Mouse (Mus musculus): Measurements from ENCODE around the gene Gm9844. TPM values are rescaled to one million over a fixed set of nuclear protein-coding genes. Genes with fewer than 3 reads are reported as not detected.
A peak's percentile ranks its signal among the peaks of the same experiment; 100 is the strongest.

The Gm9844 gene
- polyA plus RNA-seq, 2 experiments: 1.3 to 1.5 TPM

DNA sequence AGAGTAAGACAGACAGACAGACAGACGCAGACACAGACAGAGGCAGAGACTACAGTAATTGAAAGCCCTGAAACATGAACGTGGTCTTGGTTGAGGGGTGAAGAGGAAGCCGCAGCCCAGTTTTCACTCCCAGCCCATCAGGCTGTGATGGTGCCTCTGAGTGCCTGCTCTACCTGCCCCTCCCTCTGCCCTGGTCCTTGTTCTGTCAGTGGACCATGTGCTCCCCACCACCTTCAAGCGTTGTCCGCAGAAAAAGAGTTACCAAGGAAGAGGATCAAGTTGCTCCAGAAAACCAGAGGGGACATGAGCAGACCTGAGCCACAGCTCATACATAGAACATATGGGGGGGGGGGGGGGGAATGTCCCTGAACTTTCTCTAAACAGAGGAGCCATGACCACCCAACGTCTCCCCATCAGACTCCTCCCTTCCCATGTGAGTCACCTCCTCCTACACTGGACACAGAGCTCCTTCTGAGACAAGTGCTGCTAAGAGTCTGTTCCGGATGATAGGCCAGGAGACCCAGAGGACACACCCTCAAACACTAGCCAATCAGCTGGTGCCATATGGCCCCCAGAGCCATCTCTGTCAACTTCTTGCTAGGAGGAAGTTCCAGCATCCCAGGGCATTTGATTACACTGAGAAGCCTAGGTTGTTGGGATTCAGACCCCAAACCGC is 9.3 kb upstream of the Gm9844 start:
- Histone ChIP-seq H3K4me1 (replicated peaks; ENCODE audit: control insufficient read depth in 2 of 2, insufficient read depth in 2 of 2, low read length in 1 of 2) (peaks cover 39 to 49% of the 10 kb centered on the region in 2 experiments), H3K36me3 (replicated peaks; ENCODE audit: control insufficient read depth, insufficient read depth, low read depth) (no peaks in the 10 kb centered on the region), H3K27ac (peak overlapping the region; percentile 95), H3K9me3 (ENCODE audit: control insufficient read depth, low read length) (no peaks in the 10 kb centered on the region), H3K4me2 (ENCODE audit: low read depth) (peak overlapping the region; percentile 56), H3K27me3 (ENCODE audit: control insufficient read depth, insufficient read depth, low read length) (no peaks in the 10 kb centered on the region), H3K9ac (replicated peaks) (peak overlapping the region; percentile 49), H3K4me3 (ENCODE audit: insufficient read depth in 1 of 2, low read depth in 2 of 2, low read length in 2 of 2) (peak overlapping the region; percentile 53 to 57)
- ATAC-seq (ENCODE audit: insufficient read depth) (peak; percentile 93), DNase-seq (ENCODE audit: low read depth in 3 of 3, low spot score in 3 of 3) (peak; percentile 91 to 93 (median 92))
- 34% methylated on average over 8 of the region's 8 CpGs for WGBS (ENCODE audit: insufficient replicate concordance)
- peak; percentile 87 for TF ChIP-seq EP300 (IDR thresholded peaks at IDR 0.05; ENCODE audit: low read depth)
- TF ChIP-seq CTCF (IDR thresholded peaks at IDR 0.05; ENCODE audit: low read depth): no peak

DNA sequence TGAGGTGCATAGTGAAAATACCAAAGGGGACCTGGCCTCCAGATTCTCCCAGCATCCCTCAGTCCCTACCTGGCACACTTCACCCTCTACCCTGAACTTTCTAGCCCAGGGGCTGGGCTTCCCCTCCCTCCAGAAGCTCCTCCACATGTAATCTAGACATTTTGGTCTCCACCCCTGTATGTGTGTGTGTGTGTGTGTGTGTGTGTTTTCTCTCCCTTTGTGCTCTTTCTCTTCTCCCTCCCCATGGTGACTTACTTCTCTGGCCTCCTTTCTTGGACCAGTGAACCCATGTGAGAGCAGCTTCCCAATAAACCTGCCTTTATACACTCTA is 8.8 kb upstream of the Gm9844 start:
- Histone ChIP-seq H3K36me3 (replicated peaks; ENCODE audit: control insufficient read depth, insufficient read depth, low read depth) (no peaks in the 10 kb centered on the region), H3K27me3 (ENCODE audit: control insufficient read depth, insufficient read depth, low read length) (no peaks in the 10 kb centered on the region), H3K4me2 (ENCODE audit: low read depth) (peak overlapping the region; percentile 56), H3K9me3 (ENCODE audit: control insufficient read depth, low read length) (no peaks in the 10 kb centered on the region), H3K4me3 (ENCODE audit: insufficient read depth in 1 of 2, low read depth in 2 of 2, low read length in 2 of 2) (peak overlapping the region in 1 of 2 experiments; percentile 18; a peak in 1 of 4 replicates), H3K9ac (replicated peaks) (peak overlapping the region; percentile 32), H3K4me1 (replicated peaks; ENCODE audit: control insufficient read depth in 2 of 2, insufficient read depth in 2 of 2, low read length in 1 of 2) (peaks cover 44 to 54% of the 10 kb centered on the region in 2 experiments), H3K27ac (peak overlapping the region; percentile 95)
- DNase-seq (ENCODE audit: low read depth in 3 of 3, low spot score in 3 of 3): no peak
- no peak for TF ChIP-seq EP300 (IDR thresholded peaks at IDR 0.05; ENCODE audit: low read depth)
- TF ChIP-seq CTCF (IDR thresholded peaks at IDR 0.05; ENCODE audit: low read depth): no peak
- ATAC-seq (ENCODE audit: insufficient read depth): peak; percentile 76

DNA sequence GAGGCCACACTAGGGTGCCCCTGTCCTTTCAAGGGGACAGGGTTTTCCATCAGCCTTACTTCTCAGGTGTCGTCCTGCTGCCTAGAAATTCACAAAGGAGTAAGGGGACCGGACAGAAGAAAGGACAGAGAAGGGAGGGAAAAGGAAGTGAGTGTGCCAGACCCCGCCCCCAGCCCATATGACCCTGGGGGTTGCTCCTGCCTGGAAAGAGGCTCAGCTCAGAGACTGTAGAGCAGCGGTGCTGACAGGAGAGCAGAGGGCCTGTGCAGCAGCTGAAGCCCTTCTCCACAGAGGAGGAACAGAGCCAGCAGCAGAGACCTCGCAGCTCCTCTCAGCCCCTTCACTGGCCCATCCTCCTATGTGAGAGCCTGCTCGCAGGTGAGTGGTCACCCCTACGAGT is 8.3 kb upstream of the Gm9844 start:
- no peaks in the 10 kb centered on the region for H3K36me3 ChIP-seq (replicated peaks; ENCODE audit: control insufficient read depth, insufficient read depth, low read depth)
- peak overlapping the region; percentile 56 for H3K4me2 ChIP-seq (ENCODE audit: low read depth)
- H3K27ac ChIP-seq: peak overlapping the region; percentile 95
- no peaks in the 10 kb centered on the region for H3K9me3 ChIP-seq (ENCODE audit: control insufficient read depth, low read length)
- ATAC-seq (ENCODE audit: insufficient read depth) (no peak), DNase-seq (ENCODE audit: low read depth in 3 of 3, low spot score in 3 of 3) (no peak)
- H3K4me3 ChIP-seq (ENCODE audit: insufficient read depth in 1 of 2, low read depth in 2 of 2, low read length in 2 of 2): 0 out of 4 replicates have a peak overlapping the region, but pooled peaks of 1 of the 2 experiments have one; percentile 7
- 30% methylated on average over 7 of the region's 7 CpGs for WGBS (ENCODE audit: insufficient replicate concordance)
- H3K27me3 ChIP-seq (ENCODE audit: control insufficient read depth, insufficient read depth, low read length): no peaks in the 10 kb centered on the region
- TF ChIP-seq EP300 (IDR thresholded peaks at IDR 0.05; ENCODE audit: low read depth) (no peak), CTCF (IDR thresholded peaks at IDR 0.05; ENCODE audit: low read depth) (no peak)
- peak overlapping the region; percentile 32 for H3K9ac ChIP-seq (replicated peaks)
- H3K4me1 ChIP-seq (replicated peaks; ENCODE audit: control insufficient read depth in 2 of 2, insufficient read depth in 2 of 2, low read length in 1 of 2): peaks cover 49 to 59% of the 10 kb centered on the region in 2 experiments

DNA sequence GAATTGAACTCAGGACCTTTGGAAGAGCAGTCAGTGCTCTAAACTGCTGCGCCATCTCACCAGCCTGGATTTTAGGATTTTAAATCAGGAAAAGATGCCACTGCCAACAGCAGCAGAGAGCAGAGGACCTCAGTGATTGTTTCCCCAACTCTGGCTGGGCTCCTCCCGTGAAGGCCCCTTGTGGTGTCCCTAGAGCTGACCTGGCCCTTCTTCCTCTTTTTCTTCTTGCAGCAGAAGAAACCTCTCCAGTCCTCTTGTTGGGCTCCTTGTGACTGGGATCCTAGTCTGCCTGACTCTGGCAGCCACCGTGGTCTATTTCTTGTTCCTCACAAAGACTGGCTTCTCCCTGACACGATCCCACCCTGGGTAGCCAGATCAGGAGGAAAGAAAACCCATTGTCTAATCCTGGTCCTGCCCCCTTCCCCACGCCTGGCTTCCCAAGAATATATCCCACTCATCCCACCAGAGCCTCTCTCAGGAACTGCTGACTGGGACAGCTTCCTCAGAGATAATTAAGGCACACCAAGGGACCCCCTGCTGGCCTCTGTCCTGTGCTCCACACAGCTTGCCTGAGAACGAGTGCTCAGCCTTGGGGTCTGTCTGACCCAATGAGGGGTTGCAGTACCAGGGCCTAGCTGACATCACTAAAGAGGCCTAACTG is 5.4 kb upstream of the Gm9844 start:
- Histone ChIP-seq H3K4me2 (ENCODE audit: low read depth) (no peak overlapping the region), H3K27ac (no peak overlapping the region; the same call in none of the 2 replicates), H3K27me3 (ENCODE audit: control insufficient read depth, insufficient read depth, low read length) (no peaks in the 10 kb centered on the region), H3K9me3 (ENCODE audit: control insufficient read depth, low read length) (no peaks in the 10 kb centered on the region), H3K4me1 (replicated peaks; ENCODE audit: control insufficient read depth in 2 of 2, insufficient read depth in 2 of 2, low read length in 1 of 2) (peaks cover 51 to 63% of the 10 kb centered on the region in 2 experiments), H3K36me3 (replicated peaks; ENCODE audit: control insufficient read depth, insufficient read depth, low read depth) (no peaks in the 10 kb centered on the region), H3K9ac (replicated peaks) (no peak overlapping the region), H3K4me3 (ENCODE audit: insufficient read depth in 1 of 2, low read depth in 2 of 2, low read length in 2 of 2) (no peak overlapping the region)
- no peak for TF ChIP-seq CTCF (IDR thresholded peaks at IDR 0.05; ENCODE audit: low read depth)
- TF ChIP-seq EP300 (IDR thresholded peaks at IDR 0.05; ENCODE audit: low read depth): no peak
- ATAC-seq (ENCODE audit: insufficient read depth) (no peak), DNase-seq (ENCODE audit: low read depth in 3 of 3, low spot score in 3 of 3) (no peak)
- 34% methylated on average over 6 of the region's 6 CpGs for WGBS (ENCODE audit: insufficient replicate concordance)

DNA sequence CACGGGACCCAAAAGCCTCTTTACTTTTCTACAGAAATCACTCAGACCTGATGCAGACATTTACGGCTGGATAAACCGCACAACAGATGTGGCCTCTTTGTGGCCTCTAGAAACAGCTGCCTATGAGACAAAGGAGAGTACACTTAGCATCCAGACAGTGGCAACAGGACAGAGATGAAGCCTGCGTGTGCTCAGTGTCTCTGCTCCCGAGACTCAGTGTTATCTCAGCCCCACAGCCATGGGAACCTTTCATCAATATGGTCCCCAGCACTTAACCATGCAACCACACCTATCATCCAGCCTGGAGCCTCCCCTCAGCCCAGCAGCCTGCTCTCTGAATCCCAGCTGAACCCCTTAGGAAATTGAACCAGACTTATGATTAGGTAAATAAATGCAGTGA is 2.8 kb upstream of the Gm9844 start:
- ATAC-seq (ENCODE audit: insufficient read depth): peak; percentile 99
- H3K27ac ChIP-seq: peak overlapping the region; percentile 97
- H3K4me2 ChIP-seq (ENCODE audit: low read depth): peak overlapping the region; percentile 59
- no peaks in the 10 kb centered on the region for H3K27me3 ChIP-seq (ENCODE audit: control insufficient read depth, insufficient read depth, low read length)
- H3K9ac ChIP-seq (replicated peaks): peak overlapping the region; percentile 70
- DNase-seq (ENCODE audit: low read depth in 3 of 3, low spot score in 3 of 3): peak; percentile 78 to 84 (median 81)
- H3K4me3 ChIP-seq (ENCODE audit: insufficient read depth in 1 of 2, low read depth in 2 of 2, low read length in 2 of 2): no peak overlapping the region
- no peaks in the 10 kb centered on the region for H3K36me3 ChIP-seq (replicated peaks; ENCODE audit: control insufficient read depth, insufficient read depth, low read depth)
- no peaks in the 10 kb centered on the region for H3K9me3 ChIP-seq (ENCODE audit: control insufficient read depth, low read length)
- peaks cover 36 to 42% of the 10 kb centered on the region in 2 experiments for H3K4me1 ChIP-seq (replicated peaks; ENCODE audit: control insufficient read depth in 2 of 2, insufficient read depth in 2 of 2, low read length in 1 of 2)
- TF ChIP-seq EP300 (IDR thresholded peaks at IDR 0.05; ENCODE audit: low read depth) (peak; percentile 84), CTCF (IDR thresholded peaks at IDR 0.05; ENCODE audit: low read depth) (no peak)
- 19% methylated on average over 5 of the region's 5 CpGs for WGBS (ENCODE audit: insufficient replicate concordance)

Measured in liver, embryonic 14.5 days (tissue).